22 mouse cellular contexts compared by ENCODE assay signal in genomic region chr9:109959456-109960150, GRCm38 (mm10). TPM values are rescaled to one million over a fixed set of nuclear protein-coding genes. Genes with fewer than 3 reads are reported as not detected.
DNase-seq lines count a peak whose midpoint lies in the region; ATAC-seq lines count a peak whose summit lies in the region.
"Had no signal": no experiment of that assay in that cellular context is flagged by ENCODE, and none has a peak within 500 bp of the region (broad histone marks: within the 10 kb centered on the region; RNA-seq: fewer than 3 reads in every experiment).

No protein-coding gene starts in this region.

- no peak overlapping the region for H3K9ac ChIP-seq in liver, embryonic 12.5 days
- H3K9ac ChIP-seq in liver, embryonic 16.5 days (ENCODE audit: low read depth, low read length), result no peak overlapping the region
- H3K9ac ChIP-seq in midbrain, embryonic 14.5 days (replicated peaks; ENCODE audit: low read length), result no peak overlapping the region
- H3K9ac ChIP-seq: embryonic facial prominence, embryonic 12.5 days; forebrain, postnatal 0 days; hindbrain, embryonic 15.5 days; intestine, embryonic 15.5 days; neural tube, embryonic 13.5 days had no signal

- ATAC-seq in liver, embryonic 12.5 days, result no peak
- peak; percentile 54 for ATAC-seq in liver, embryonic 16.5 days (ENCODE audit: low read depth)
- no peak for ATAC-seq in midbrain, embryonic 14.5 days (ENCODE audit: low FRiP score, low TSS enrichment)
- ATAC-seq: forebrain, postnatal 0 days; intestine, embryonic 15.5 days; midbrain, embryonic 16.5 days had no signal

- H3K4me3 ChIP-seq in liver, embryonic 12.5 days, result no peak overlapping the region
- no peak overlapping the region for H3K4me3 ChIP-seq in liver, embryonic 16.5 days (ENCODE audit: low read depth, low read length)
- H3K4me3 ChIP-seq in midbrain, embryonic 14.5 days (replicated peaks; ENCODE audit: low read depth, low read length), result no peak overlapping the region
- H3K4me3 ChIP-seq: embryonic facial prominence, embryonic 12.5 days; hindbrain, embryonic 15.5 days; intestine, embryonic 15.5 days; left cerebral cortex, adult 2 months; myocyte; neural tube, embryonic 13.5 days had no signal

- peak; percentile 23 for DNase-seq in embryo, embryonic 10.5 days (ENCODE audit: low spot score)
- no peak for DNase-seq in embryo, embryonic 10 days (ENCODE audit: low spot score)
- DNase-seq in liver, result no peak
- no peak for DNase-seq in heart, postnatal 4 days
- no peak for DNase-seq in midbrain, embryonic 14.5 days
- DNase-seq: adrenal gland, postnatal 36 days; cerebellum, adult 9-10 months; forebrain, postnatal 0 days; gastrocnemius, postnatal 36 days; kidney, adult 9 months; kidney, postnatal 25 days; lung, postnatal 4 days; right cerebral cortex, adult 18-20 months had no signal

- H3K27ac ChIP-seq in liver, embryonic 12.5 days, result no peak overlapping the region
- H3K27ac ChIP-seq in liver, embryonic 16.5 days (ENCODE audit: low read length), result peak overlapping the region; percentile 63
- no peak overlapping the region for H3K27ac ChIP-seq in midbrain, embryonic 14.5 days (replicated peaks; ENCODE audit: low read depth, low read length)
- H3K27ac ChIP-seq: embryonic facial prominence, embryonic 12.5 days; hindbrain, embryonic 15.5 days; intestine, embryonic 15.5 days; left cerebral cortex, adult 2 months; neural tube, embryonic 13.5 days had no signal

- 48% methylated on average over 5 of the region's 5 CpGs for whole genome bisulfite sequencing in liver, embryonic 12.5 days (ENCODE audit: insufficient replicate concordance)
- WGBS in liver, embryonic 16.5 days (ENCODE audit: insufficient replicate concordance), result 32% methylated on average over 5 of the region's 5 CpGs
- 62% methylated on average over 5 of the region's 5 CpGs for WGBS in midbrain, embryonic 14.5 days

- peaks cover 2% of the 10 kb centered on the region; the same call in 1 of the 2 replicates for H3K4me1 ChIP-seq in liver, embryonic 12.5 days
- H3K4me1 ChIP-seq in liver, embryonic 16.5 days (ENCODE audit: control insufficient read depth, low read depth, low read length), result no peaks in the 10 kb centered on the region; the same call in 1 of the 2 replicates
- no peaks in the 10 kb centered on the region for H3K4me1 ChIP-seq in midbrain, embryonic 14.5 days (ENCODE audit: control insufficient read depth, insufficient read depth, low read length)
- H3K4me1 ChIP-seq: embryonic facial prominence, embryonic 12.5 days; hindbrain, embryonic 15.5 days; neural tube, embryonic 13.5 days had no signal

- no peaks in the 10 kb centered on the region for H3K36me3 ChIP-seq in liver, embryonic 12.5 days
- no peaks in the 10 kb centered on the region for H3K36me3 ChIP-seq in liver, embryonic 16.5 days (ENCODE audit: control insufficient read depth, insufficient read depth)
- no peaks in the 10 kb centered on the region for H3K36me3 ChIP-seq in midbrain, embryonic 14.5 days (ENCODE audit: control insufficient read depth, insufficient read depth, low read length)
- H3K36me3 ChIP-seq: embryonic facial prominence, embryonic 12.5 days; hindbrain, embryonic 15.5 days; intestine, embryonic 15.5 days; neural tube, embryonic 13.5 days had no signal

- no peaks in the 10 kb centered on the region for H3K9me3 ChIP-seq in liver, embryonic 12.5 days (replicated peaks)
- H3K9me3 ChIP-seq in liver, embryonic 16.5 days (replicated peaks; ENCODE audit: control insufficient read depth, low read length), result no peaks in the 10 kb centered on the region
- no peaks in the 10 kb centered on the region for H3K9me3 ChIP-seq in midbrain, embryonic 14.5 days (ENCODE audit: control insufficient read depth, low read length)
- H3K9me3 ChIP-seq: embryonic facial prominence, embryonic 12.5 days; hindbrain, embryonic 15.5 days; intestine, embryonic 15.5 days; neural tube, embryonic 13.5 days had no signal

- H3K27me3 ChIP-seq in liver, embryonic 12.5 days (replicated peaks), result no peaks in the 10 kb centered on the region
- H3K27me3 ChIP-seq in liver, embryonic 16.5 days (ENCODE audit: control insufficient read depth, insufficient read depth, low read depth, low read length), result no peaks in the 10 kb centered on the region
- H3K27me3 ChIP-seq in midbrain, embryonic 14.5 days (ENCODE audit: control insufficient read depth, insufficient read depth, low read length), result no peaks in the 10 kb centered on the region
- H3K27me3 ChIP-seq: embryonic facial prominence, embryonic 12.5 days; hindbrain, embryonic 15.5 days; intestine, embryonic 15.5 days; neural tube, embryonic 13.5 days had no signal

- peak overlapping the region; percentile 11; the same call in 1 of the 2 replicates for H3K4me2 ChIP-seq in liver, embryonic 12.5 days
- H3K4me2 ChIP-seq in liver, embryonic 16.5 days (ENCODE audit: low read depth, low read length), result peak overlapping the region; percentile 25
- H3K4me2 ChIP-seq in midbrain, embryonic 14.5 days (ENCODE audit: low read length), result no peak overlapping the region
- H3K4me2 ChIP-seq: embryonic facial prominence, embryonic 12.5 days; hindbrain, embryonic 15.5 days; intestine, embryonic 15.5 days; neural tube, embryonic 13.5 days had no signal

RNA-seq across cellular contexts. Expression of gene Map4, which starts 28.3 kb away (rescaled TPM):
- 18.6 and 19.1 TPM in 2 replicates for polyA plus RNA-seq in liver, embryonic 12.5 days (2016; fragmentation: Nextera tagmentation; extraction: Ambion mirVana)
- polyA plus RNA-seq in liver, embryonic 16.5 days (2015; fragmentation: Nextera tagmentation; extraction: Ambion mirVana), result 13.0 TPM in 2 replicates
- total RNA-seq in heart, postnatal 4 days (2021), result 100 to 1,000 TPM; 282 to 291 TPM
- 144 and 159 TPM in 2 replicates for polyA plus RNA-seq in midbrain, embryonic 14.5 days (2014; fragmentation: Nextera tagmentation; extraction: Ambion mirVana)
